Mouse (Mus musculus) kidney, postnatal 14 days (tissue): ENCODE measurements around the gene Rims1.

ENCODE experiments used
- DNase-seq: peaks from one replicate; pipeline ENCODE4 v3.0.0; 2022; ENCODE audit warnings: mixed read lengths

Gene Rims1

DNA sequence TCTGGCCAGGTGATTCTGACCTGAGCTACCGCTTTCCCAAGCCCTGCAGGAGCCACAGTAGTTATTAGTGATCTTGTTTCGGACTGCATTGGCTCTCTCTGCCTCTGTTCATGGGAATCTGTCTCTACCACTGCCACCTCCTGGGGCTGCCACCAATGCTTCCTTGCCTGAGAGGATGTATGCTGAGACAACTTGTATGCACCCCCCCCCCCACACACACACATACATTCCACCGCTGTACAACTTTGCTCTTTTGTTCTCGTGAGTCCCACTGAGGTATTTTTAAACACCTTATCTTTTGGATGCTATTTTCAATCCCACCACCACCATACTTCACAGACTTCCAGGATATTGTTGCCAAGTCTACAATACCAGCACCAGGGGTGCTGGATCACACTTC is 122.3 kb downstream of the Rims1 start:
- no peak for DNase-seq

DNA sequence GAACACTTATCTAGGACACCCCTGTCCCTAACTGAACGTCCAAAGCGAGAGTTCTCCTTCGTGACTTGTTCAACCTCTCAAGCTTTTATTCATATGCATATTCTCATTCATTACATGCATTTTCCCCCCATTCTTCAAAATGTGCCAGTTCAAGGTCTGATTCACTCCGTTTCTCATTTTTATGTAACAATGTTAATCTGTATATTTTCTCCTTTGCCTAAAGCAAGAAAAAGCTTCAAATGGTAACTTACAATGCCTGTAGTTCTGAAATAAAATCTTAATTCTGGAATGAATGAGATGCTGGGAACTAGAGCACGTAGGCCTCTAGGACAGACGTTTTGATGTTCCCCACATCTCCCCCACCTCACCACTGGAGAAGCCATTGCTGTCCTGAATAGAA is 141.6 kb downstream of the Rims1 start:
- DNase-seq, result no peak

DNA sequence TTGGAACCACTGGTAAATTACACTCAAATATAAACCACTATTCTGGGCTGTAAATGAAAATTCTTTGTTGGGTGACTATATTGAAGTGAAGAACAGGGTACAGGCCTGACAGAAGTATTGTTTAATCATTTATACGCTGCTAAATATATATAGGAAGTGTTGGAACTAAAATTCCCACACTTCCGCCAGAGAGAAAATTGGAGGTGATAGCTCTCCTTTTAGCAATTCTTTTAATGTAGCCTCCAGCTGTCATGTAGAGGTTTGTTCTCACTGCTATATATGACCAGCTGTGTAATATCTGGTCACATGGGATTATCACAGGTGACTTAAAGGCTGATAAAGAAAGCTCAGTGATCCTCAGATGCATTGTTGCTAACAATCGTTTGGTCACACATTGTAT is 144.0 kb downstream of the Rims1 start:
- no peak for DNase-seq

DNA sequence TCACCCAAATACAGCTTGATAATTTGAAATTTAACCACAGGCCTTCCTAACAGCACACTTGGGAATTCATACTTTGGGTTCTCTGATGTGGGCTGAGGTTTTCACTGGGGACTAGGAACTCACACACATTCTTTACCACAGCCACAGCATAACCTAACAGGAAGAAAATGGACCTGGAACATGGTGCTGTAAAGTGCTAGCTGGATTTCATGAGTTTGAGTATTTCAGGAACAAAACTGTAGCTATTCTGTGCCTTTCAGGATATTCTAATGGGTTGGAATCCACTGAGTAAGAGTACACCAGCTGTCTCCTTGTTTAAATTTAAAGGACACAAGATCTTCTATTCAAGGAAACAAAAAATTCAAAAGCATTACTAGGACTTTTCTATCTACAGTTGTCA is 149.8 kb downstream of the Rims1 start:
- no peak for DNase-seq

DNA sequence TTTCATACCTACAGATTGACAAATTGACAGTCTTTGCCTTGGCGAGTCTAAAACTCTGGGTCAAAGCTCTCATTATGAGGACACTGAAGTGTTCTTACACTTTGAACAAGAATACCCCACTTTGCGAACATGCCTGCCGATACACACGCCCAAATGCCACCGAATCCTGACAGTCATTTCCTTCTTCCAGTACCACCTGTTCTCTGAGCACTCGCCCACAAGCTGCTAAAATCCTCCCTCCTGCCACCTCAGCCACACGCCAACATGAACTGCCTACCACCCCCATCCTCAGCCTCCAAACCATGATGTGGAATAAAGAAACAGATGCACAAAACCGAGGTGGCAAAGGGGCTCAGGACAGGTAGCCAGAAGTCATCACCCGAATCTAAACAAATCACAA is 150.9 kb downstream of the Rims1 start:
- no peak for DNase-seq

DNA sequence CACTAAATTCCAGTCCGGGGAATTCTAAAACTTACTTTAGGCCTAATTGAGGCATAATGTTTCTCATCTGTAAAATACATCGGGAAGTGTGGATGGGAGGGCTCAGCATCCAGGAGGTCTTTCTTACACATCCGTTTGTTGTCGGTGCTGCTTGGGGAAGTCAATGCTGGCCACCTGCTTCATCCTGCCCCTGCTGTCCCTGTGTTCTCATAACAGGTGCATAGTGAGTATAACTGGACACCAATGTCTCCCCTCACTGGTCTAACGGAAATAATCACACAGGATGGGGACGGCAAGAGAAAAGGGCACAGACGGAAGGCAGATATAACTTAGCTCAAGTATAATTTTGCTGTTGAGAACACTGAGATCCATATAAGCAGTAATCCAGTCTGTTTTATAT is 155.2 kb downstream of the Rims1 start:
- no peak for DNase-seq

DNA sequence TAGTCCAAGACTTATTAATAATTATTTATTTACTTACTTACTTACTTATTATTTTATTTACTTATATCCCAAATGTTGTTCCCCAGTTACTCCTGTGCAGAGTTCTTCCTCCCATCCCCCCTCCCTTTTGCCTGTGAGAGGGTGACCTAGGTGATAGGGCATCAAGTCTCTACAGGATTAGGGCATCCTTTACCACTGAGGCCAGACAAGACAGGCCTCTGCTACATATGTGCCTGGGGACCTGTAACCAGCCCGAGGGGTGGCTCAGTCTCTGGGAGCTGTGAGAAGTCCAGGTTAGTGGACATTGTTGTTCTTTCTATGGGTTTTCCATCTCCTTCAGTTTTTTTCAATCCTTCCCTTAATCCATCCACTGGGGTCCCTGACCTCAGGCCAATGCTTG is 156.4 kb downstream of the Rims1 start:
- no peak for DNase-seq

DNA sequence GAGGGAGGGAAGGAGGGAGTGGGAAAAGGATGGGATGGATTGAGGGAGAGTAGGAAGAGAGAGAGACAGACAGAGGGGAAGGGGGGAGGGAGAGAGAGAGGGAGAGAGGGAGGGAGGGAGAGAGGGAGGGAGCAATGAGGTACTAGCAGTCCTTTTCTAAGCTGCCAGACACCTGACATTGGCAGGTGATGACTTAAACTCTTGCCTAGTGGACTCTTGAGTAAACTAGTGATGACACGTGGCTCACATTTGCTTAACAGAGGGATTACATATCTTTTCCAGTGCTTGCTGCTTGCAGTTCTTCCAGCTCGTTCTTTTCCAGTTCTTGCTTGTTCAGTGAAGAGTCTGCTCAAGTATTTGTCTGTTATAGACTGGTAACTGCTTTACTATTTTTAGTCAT is 160.5 kb downstream of the Rims1 start:
- DNase-seq, result no peak

DNA sequence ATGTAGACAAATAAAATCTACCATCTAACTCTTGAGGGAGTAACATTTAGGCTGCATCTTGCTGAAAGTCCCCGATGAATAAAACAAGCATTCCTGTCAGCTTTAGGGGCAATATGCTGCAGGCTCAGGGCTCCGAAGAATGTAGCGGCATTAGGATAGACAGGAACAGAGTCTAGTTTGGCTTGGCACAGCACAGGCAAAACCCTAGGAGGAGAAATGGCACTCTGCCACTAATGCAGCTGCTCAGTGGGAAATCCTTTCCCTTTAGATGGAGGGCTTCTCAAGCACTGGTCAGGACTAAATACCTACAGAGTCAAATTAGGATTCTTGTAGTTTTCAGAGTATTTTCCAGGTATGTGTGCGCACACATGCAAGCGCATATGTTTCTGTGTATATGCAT is 165.2 kb downstream of the Rims1 start:
- peak; percentile 13 for DNase-seq

DNA sequence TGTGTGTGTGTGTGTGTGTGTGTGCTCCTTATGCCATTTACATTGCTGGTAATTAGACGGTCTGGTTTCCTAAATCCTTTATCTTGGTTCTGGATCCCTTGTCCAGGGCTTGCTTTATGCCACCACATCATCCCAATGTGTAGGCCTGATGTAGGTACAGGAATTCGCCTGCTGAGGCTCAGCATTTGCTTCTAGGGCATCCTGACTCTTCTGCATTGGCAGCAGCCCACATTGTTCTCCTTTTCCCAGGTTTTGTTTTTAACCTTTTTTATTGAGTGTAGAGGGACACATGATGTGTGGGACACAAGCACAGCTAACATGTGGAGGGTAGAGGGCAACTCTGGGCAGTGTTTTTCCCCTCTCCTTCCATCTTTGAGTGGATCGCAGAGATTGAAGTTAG is 166.1 kb downstream of the Rims1 start:
- DNase-seq, result no peak

DNA sequence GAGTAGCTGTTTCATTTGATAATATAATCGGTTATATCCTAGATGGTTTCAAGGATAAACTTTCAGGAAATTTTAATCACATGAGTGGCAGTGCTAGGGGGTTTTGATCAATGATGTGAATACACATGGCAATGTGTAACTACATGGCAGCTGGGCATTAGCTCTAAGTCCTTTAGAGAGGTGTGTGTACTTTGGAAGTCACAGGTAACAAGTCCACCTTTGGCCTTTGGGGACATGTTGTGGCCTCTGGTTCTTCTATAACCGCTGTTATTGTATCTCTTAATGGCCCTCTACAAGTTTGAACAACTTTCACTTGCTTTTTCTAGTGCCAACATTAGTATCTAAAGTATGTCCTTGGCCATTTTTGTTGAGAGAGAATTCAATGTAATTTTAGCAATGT is 171.9 kb downstream of the Rims1 start:
- no peak for DNase-seq

DNA sequence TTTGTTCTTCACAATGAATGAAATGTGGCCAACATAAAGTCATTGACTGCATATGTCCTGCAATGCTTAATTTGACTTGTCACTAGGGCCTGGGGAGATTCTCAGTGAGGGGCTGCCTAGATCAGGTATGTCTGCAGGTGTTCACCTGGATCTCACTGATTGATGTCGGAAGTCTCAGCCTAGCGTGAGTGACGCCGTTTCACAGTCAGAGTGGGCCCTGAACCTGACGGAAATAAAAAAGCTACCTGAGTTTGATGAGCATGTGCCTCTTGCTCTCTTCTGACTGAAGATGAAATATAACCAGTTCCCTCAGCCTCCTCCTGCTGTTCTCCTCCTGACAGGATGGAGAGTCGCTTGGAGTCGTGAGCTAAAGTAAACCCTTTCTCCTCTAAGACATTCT is 173.2 kb downstream of the Rims1 start:
- no peak for DNase-seq

DNA sequence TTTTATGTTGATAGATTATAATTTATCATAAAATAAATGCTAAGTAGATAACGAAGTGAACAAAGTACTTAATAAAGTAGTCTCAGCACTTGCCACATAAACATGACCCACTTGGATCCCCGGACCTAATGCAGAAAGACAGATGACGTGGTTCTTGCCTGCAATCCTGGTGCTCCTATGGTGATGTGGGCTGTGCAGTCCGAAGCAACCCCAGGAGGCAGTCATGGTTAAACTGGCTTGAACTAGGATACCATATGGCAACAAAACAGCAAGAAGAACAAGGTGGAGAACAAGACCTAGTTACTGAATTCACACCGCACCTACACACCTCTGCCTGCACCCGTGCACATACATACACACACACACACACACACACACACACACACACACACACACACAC is 173.8 kb downstream of the Rims1 start:
- no peak for DNase-seq

DNA sequence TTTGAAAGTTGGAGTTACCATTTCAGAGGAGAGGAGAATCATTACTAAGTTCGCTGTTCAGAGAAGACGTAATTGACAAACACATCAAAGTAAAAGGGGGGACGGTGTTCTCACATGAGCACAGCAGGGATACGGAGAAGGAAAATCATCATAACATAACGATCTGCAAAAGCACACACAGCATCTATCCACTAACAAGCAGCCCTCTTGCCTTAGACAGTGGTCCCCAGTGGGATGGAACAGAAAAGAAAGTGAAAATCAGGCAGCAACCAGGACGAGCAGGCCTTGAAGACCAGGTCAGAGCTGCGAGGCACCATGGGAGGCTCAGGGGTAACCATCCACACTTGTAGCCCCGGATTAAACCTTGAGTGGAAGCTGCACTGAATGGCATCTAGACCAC is 176.8 kb downstream of the Rims1 start:
- DNase-seq, result no peak

DNA sequence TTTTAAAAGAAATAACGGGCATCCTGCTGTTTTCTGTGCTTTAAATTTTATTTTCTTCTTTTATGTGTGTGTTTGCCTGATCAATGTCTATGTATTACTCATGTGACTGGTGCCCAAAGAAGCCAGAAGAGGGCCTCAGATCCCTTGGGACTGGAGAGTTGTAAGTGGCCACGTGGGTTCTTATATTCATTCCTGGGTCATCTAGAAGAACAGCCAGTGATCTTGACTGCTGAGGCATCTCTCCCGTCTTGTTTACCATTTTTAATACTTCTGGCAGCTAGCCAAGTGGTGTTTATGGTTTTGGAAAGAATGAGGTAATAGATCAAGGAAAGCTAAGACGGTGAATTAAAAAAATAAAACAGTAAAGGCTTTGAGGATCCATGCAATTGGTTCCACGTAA is 178.8 kb downstream of the Rims1 start:
- DNase-seq, result no peak

DNA sequence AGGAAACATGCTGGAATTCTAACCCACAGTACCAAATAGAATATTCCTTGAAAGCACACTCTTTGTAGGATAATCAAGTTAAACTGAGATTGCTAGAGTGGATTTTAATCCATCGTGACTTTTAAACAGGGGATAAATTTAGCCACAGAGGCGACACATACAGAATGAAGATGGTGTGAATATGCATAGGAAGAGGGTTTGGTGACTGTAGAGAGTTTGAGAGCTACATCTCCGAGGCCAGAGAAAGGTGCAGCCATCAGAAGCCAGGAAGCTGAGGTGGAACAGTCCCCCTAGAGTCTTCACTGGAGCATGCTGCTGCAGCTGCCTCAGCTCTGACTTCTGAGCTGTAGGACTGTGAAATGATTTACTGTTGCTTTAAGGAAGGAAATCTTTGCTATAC is 179.5 kb downstream of the Rims1 start:
- no peak for DNase-seq

DNA sequence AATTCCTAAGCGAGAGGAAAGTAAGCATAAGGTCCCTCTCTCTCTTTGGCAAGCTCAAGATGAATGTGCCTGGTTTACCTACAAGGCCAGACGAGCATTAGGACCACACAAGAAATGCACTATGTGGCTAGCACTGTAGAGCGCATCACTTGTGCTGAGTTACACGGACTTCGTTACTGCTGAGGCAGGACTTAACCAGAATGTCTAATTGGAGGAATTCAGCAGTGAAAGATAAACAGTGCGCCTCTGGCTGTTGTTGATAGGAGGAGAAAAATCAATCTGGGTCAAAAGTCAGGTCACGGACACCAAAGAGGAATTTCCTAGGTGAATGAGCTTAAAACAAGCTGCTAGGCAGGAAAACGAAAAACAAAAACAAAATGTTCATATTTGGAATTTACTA is 185.0 kb downstream of the Rims1 start:
- DNase-seq, result no peak

DNA sequence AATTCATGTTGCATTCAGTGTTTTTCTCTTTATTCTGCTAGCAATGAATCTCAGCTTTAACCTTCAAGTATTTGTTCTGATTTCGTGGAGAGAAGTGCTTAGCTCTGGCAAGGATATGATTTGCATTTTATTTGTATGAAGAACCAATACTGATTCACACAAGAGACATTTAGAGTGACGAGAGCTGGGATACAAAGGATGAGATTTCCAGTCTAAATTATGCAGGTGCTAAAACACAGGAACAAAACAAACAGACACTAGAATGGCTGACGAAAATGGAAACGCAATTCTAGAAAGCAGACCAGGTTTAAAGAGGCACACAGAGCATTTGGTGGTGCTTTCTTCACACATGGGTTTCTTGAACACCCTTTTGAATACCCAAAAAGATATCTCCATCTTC is 190.2 kb downstream of the Rims1 start:
- no peak for DNase-seq

DNA sequence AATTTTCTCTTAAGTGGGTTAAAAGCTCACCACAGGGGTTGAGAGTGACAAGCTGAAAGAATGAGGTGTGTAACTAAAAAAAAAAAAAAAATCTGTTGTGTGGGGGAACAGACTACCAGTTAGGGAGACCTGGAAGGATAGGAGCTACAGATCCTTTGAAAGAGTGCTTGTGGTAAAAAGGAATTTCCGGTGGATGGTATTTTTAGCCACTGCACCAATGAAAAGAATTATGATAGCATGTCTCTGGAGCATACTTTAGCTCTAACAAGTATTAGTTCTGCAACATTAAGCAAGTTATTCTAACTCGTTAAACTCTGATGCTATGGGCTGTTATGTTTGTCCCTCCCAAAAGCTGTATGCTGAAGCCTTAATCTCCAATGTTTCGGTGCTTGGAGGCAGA is 192.2 kb downstream of the Rims1 start:
- no peak for DNase-seq

DNA sequence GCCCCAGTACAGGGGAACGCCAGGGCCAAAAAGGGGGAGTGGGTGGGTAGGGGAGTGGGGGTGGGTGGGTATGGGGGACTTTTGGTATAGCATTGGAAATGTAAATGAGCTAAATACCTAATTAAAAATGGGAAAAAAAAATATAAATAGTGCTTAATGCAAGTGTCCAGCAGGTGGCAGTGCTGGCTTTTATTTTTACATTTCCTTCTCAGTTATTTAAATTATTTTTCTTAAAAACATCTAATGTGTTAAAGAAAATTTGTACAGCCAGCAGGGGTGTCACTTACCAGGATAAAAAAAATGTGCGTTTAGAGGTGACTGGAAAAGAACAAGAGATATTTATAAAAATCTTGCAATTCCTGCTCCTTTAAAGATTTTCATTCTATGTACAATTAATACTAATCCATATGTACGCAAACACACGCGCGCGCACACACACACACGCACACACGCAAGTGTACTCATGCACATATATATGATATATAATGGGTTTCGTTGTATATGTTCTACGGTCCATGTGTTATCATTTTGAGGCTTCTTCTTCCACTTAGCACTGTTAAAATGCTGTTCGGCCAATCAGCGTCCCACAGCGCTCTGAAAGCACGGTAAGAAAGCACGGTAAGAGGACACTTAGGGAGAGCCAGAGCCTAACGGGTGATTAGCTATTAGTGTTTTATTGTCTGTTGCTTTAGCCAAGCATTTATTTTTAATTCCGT is 201.3 kb downstream of the Rims1 start:
- DNase-seq, result no peak

DNA sequence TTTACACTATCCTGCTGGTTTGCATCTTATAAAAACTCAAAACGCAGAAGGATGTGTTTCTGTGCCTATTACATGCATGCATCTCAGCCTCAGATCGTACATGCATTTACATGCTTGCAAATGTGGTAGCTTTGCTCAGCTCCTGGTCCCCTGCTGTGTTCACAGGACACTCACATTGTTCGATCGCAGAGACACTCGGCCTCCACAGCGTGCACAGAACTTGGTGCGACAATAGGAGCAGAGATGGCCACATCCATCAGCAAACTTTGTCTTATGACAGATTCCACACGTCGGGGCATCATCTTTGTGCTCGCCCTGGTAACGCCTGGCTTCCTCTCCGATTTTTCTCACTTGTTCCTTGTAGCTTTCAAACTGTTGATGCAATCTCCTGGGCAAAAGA is 209.6 kb downstream of the Rims1 start:
- no peak for DNase-seq

DNA sequence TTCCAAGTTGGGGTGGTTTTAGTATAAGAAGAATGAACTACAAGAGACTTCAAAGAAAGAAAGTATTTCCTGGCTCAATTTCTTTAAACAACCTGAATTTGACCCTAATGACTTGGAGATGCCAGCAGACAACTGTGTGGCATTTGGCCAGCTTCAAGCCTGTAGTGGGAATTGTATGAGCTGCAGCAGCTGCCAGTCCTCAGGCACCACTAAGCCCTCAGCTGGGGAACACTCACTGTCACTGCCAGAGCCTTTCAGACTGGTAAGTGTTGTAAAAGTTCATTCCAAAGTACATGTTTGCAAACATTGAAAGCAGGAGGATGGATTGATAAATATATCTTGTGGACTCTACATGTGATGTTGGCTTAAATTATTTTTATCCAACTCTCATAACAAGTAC is 211.0 kb downstream of the Rims1 start:
- DNase-seq, result no peak

DNA sequence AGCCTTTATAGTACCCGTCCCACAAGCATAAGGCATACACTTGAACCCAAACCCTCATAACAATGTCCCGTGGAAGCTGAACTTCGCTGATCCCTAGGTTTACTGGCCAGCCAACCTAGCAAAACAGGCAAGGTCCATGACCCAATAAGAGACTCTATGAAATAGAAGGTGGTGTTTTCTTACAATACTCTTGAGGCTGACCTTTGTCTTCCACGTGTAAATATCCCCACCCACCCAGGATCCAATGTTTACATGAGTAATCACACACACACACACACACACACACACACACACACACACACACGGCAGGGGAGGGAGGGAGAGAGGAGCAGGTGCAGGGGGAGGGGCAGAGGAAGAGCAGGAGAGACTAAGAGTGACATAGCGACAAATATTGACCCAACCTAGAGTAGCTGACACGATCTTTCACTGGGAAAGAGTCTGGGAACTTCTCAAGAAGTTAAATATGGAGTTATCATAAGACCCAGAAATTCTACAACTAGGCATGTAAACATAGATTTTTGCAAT is 217.9 kb downstream of the Rims1 start:
- no peak for DNase-seq

DNA sequence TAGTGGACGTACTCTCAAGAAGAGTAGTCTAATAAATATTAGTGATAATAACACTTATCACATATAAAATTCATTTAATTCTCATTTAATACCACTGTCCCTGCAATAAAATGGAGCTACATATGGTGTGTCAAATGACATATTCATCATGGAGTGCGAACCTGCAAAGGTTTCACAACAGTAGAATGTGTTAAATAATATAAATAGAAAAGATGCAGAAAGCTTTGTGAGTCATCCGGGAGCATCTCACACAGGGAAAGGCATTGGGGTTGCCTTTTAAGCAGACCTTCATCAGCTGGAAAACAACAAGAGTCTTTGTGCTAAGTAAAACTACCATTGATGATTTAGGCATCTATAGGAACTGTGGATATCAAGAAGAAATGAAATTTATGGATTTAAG is 220.2 kb downstream of the Rims1 start:
- no peak for DNase-seq

DNA sequence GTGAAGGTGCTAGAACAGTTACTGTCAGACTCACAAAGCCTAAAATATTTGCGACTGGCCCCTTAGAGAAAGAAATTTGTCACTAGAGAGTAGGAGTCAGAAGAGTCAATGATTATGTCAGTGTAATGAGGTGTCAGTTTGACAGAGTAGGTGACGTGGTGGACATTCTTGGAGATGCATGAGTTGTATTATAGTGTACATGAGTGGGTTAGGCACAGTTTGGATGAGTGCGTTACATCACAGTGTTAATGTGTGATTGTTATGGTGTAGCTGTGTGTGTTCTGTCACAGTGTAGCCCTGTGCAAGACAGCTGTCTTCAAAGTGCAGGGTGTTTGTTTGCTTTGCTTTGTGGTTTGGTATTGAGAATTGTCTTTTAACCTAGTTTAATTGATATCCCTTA is 226.3 kb downstream of the Rims1 start:
- DNase-seq, result no peak

DNA sequence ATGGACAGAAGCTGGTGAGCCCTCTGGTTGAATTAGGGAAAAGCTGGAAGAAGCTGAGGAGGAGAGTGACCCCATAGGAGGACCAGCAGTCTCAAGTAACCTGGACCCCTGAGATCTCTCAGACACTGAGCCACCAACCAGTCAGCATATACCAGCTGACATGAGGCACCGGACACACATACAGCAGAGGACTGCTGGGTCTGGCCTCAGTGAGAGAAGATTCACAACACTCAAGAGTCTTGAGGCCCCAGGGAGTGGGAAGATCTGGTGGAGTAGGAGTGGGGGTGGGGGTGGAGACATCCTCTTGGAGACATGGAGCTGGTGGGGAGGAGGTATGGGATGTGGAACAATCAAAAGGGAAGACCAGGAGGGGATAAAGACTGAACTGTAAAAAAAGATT is 233.1 kb downstream of the Rims1 start:
- no peak for DNase-seq
